Mouse (Mus musculus): ENCODE measurements around the gene Bcar1. TPM values are rescaled to one million over a fixed set of nuclear protein-coding genes. Genes with fewer than 3 reads are reported as not detected.

Bcar1 gene
- polyA plus RNA-seq, 1 experiment from 2014 or later: 39.5 TPM

DNA sequence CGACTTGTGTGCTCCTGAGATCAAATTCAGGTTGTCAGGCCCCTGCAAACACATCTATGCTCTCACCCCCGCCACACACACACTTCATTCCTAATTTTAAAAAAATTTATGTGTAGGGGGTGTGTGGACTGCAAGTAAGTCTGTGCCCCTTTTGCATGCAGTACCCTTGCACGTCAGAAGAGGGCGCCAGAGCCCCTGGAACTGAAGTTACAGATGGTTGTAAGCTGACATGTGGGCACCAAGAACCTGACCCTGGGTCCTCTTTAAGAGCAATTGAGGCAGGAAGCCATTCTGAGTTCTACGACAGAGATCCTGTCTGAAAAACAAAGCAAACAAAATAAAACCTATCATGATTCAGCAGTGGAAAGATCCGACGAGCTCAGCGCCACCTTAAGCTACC lies 67.4 kb downstream of the Bcar1 start:
- Histone ChIP-seq H3K4me3 (replicated peaks) (no peak overlapping the region), H3K27me3 (no peaks in the 10 kb centered on the region), H3K4me2 (no peak overlapping the region), H3K9me3 (0 out of 2 replicates have a peak, but pooled peaks cover 8% of the 10 kb centered on the region), H3K9ac (replicated peaks) (no peak overlapping the region), H3K4me1 (replicated peaks) (no peaks in the 10 kb centered on the region), H3K27ac (no peak overlapping the region), H3K36me3 (peaks cover 9% of the 10 kb centered on the region; the same call in 1 of the 2 replicates)
- ATAC-seq (ENCODE audit: insufficient number of reproducible peaks, insufficient read depth, low FRiP score, low TSS enrichment, low read depth): no peak
- WGBS: 79% methylated on average over 8 of the region's 8 CpGs

DNA sequence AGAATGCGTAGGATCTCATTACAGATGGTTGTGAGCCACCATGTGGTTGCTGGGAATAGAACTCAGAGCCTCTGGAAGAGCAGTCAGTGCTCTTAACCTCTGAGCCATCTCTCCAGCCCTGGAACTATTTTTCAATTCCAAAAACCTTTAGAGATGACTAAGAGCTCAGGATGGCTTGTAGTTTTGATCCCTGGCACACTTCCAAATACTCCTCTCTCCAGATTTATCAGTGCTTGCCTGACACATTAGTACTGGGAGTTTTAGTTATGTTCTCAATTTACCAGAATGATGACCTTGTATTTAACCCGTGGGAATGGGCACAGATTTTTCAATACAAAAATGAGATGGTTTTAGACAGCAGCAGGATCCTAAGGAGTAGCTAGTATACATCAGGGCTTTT lies 76.9 kb downstream of the Bcar1 start:
- no peak overlapping the region for H3K4me3 ChIP-seq (replicated peaks)
- WGBS: 94% methylated on average over 2 of the region's 2 CpGs
- no peak overlapping the region for H3K27ac ChIP-seq
- 0 out of 2 replicates have a peak, but pooled peaks cover 3% of the 10 kb centered on the region for H3K9me3 ChIP-seq
- no peak overlapping the region for H3K4me2 ChIP-seq
- no peaks in the 10 kb centered on the region for H3K27me3 ChIP-seq
- ATAC-seq (ENCODE audit: insufficient number of reproducible peaks, insufficient read depth, low FRiP score, low TSS enrichment, low read depth): no peak
- no peak overlapping the region for H3K9ac ChIP-seq (replicated peaks)
- peaks cover 56% of the 10 kb centered on the region for H3K36me3 ChIP-seq
- H3K4me1 ChIP-seq (replicated peaks): no peaks in the 10 kb centered on the region

DNA sequence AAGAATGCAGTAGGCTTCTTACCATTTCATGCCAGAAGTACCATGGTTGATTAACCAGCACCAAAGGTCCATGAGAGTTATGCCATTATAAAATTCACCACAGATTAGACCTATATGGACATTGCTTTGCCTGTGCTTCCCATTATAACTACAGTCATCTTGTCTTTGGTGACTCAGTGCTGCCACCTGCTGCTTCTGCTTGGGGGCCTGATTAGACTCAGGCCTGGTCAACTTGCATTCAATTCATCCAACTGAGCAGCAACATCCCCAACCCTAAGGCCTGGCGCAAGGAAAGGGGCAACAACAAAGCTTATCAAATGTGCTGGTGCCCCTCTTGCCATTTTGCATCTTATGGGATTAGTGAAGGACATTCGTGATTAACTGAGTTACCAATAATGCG lies 81.1 kb downstream of the Bcar1 start:
- no peak overlapping the region for H3K27ac ChIP-seq
- H3K4me2 ChIP-seq: no peak overlapping the region
- no peak overlapping the region for H3K4me3 ChIP-seq (replicated peaks)
- no peaks in the 10 kb centered on the region for H3K27me3 ChIP-seq
- ATAC-seq (ENCODE audit: insufficient number of reproducible peaks, insufficient read depth, low FRiP score, low TSS enrichment, low read depth): no peak
- no peaks in the 10 kb centered on the region for H3K4me1 ChIP-seq (replicated peaks)
- no peak overlapping the region for H3K9ac ChIP-seq (replicated peaks)
- 86% methylated on average over 3 of the region's 3 CpGs for WGBS
- H3K36me3 ChIP-seq: peaks cover 44% of the 10 kb centered on the region
- no peaks in the 10 kb centered on the region for H3K9me3 ChIP-seq

Small RNA genes lying within 50 kb of the gene (microRNA-seq; reads per million reads assigned to microRNA genes)
- gene Mir7076: not detected

Other genes with a start within 250 kb of the Bcar1 start
- gene Wdr59, start 221.7 kb downstream of the Bcar1 start, polyA plus RNA-seq (2016; fragmentation: Nextera tagmentation; extraction: Ambion mirVana): 7.9 and 8.0 TPM in 2 replicates
- 69.4 and 76.7 TPM in 2 replicates for gene Znrf1, start 207.7 kb downstream of the Bcar1 start, polyA plus RNA-seq (2016; fragmentation: Nextera tagmentation; extraction: Ambion mirVana)
- gene Ldhd, start 113.4 kb downstream of the Bcar1 start, polyA plus RNA-seq (2016; fragmentation: Nextera tagmentation; extraction: Ambion mirVana): 0.25 and 0.26 TPM in 2 replicates
- 26.7 and 28.3 TPM in 2 replicates for gene Zfp1, start 100.4 kb downstream of the Bcar1 start, polyA plus RNA-seq (2016; fragmentation: Nextera tagmentation; extraction: Ambion mirVana)
- gene Ctrb1, start 52.8 kb downstream of the Bcar1 start, polyA plus RNA-seq (2016; fragmentation: Nextera tagmentation; extraction: Ambion mirVana): not detected in 2 replicates
- gene Cfdp1, start 110.5 kb upstream of the Bcar1 start, polyA plus RNA-seq (2016; fragmentation: Nextera tagmentation; extraction: Ambion mirVana): 239 and 240 TPM in 2 replicates
- 8.4 and 9.1 TPM in 2 replicates for gene Tmem170, start 132.9 kb upstream of the Bcar1 start, polyA plus RNA-seq (2016; fragmentation: Nextera tagmentation; extraction: Ambion mirVana)
- gene Chst5, start 166.6 kb upstream of the Bcar1 start, polyA plus RNA-seq (2016; fragmentation: Nextera tagmentation; extraction: Ambion mirVana): 3.8 and 4.3 TPM in 2 replicates
- gene Tmem231, start 190.1 kb upstream of the Bcar1 start, polyA plus RNA-seq (2016; fragmentation: Nextera tagmentation; extraction: Ambion mirVana): 20.9 and 23.4 TPM in 2 replicates
- gene Gabarapl2, start 196.9 kb upstream of the Bcar1 start, polyA plus RNA-seq (2016; fragmentation: Nextera tagmentation; extraction: Ambion mirVana): 162 and 173 TPM in 2 replicates
- gene Adat1, start 248.5 kb upstream of the Bcar1 start, polyA plus RNA-seq (2016; fragmentation: Nextera tagmentation; extraction: Ambion mirVana): 13.4 and 13.5 TPM in 2 replicates